Mouse (Mus musculus) bone marrow, adult 2 months (tissue): ENCODE measurements around the gene Psmb4. TPM values are rescaled to one million over a fixed set of nuclear protein-coding genes. Genes with fewer than 3 reads are reported as not detected.
"Not testable (repeated sequence)": the region's sequence is repeated elsewhere in the genome, so short reads cannot be mapped to it uniquely, and the experiment has no call there.

Experiments
- H3K27ac ChIP-seq: fragments of 200-500 bp; 2 replicates; pipeline ENCODE4 v1.5.1; 2012; ENCODE audit warnings: low read depth, mild to moderate bottlenecking, control low read depth, inconsistent platforms, low read length; ENCODE audit not compliant: control insufficient read depth, poor library complexity, insufficient read depth
- H3K4me1 ChIP-seq: fragments of 200-500 bp; 2 replicates; pipeline ENCODE4 v1.6.1; 2011; ENCODE audit warnings: low read length; ENCODE audit not compliant: control insufficient read depth, insufficient read depth
- H3K4me3 ChIP-seq: fragments of 200-500 bp; replicated peaks from 2 replicates; pipeline ENCODE3; 2011; ENCODE audit warnings: mild to moderate bottlenecking, low read depth, low read length, control low read depth; ENCODE audit not compliant: control insufficient read depth
- CTCF ChIP-seq: fragments of 200-500 bp; IDR thresholded peaks from 2 replicates; pipeline ENCODE4 v1.5.1; 2011; ENCODE audit warnings: low read length, control low read depth; ENCODE audit not compliant: control insufficient read depth, insufficient read depth
- POLR2A ChIP-seq: fragments of 200-500 bp; IDR thresholded peaks from 2 replicates; pipeline ENCODE4 v1.6.1; 2011; ENCODE audit warnings: low read depth, mild to moderate bottlenecking, control low read depth, low read length, borderline replicate concordance; ENCODE audit not compliant: control insufficient read depth
- WGBS: fragments of 180-500 bp; shearing (Covaris S2); methylation state at CpG from one replicate; pipeline ENCODE4 v1.1.7; 2018; 5-methylcytosine and 5-hydroxymethylcytosine counted together
- polyA plus RNA-seq: library from polyadenylated mRNA; stranded (reverse); fragments of >200 nt; gene quantifications from 2 replicates; pipeline ENCODE4 v1.2.4, GENCODE M21; 2011; ENCODE audit warnings: low replicate concordance; ENCODE audit not compliant: missing spikeins, insufficient read depth, insufficient read length

Gene Psmb4
- polyA plus RNA-seq, 1 experiment: 443 TPM

- Histone ChIP-seq H3K4me3 (no peak overlapping the region), H3K27ac (no peak overlapping the region), H3K4me1 (no peaks in the 10 kb centered on the region; the same call in 1 of the 2 replicates)
- TF ChIP-seq CTCF: no peak
- no peak for TF ChIP-seq POLR2A
- 44% methylated on average over 8 of the region's 8 CpGs for WGBS
Observed at GRCm38 (mm10) chr3:94924688-94925087, 37.9 kb upstream of the Psmb4 start.

- Histone ChIP-seq H3K4me1 (peaks cover 2% of the 10 kb centered on the region), H3K27ac (no peak overlapping the region)
- 74% methylated on average over 3 of the region's 3 CpGs for WGBS
Observed at GRCm38 (mm10) chr3:94922333-94922732, 35.6 kb upstream of the Psmb4 start.

GRCm38 (mm10) chr3:94921104-94921503, 34.3 kb upstream of the Psmb4 start:
- Histone ChIP-seq H3K4me3 (no peak overlapping the region), H3K4me1 (peaks cover 2% of the 10 kb centered on the region)
- 73% methylated on average over 3 of the region's 3 CpGs for WGBS

More at GRCm38 (mm10) chr3:94922333-94922732, 35.6 kb upstream of the Psmb4 start:
- H3K4me3 ChIP-seq: no peak overlapping the region
- TF ChIP-seq CTCF (no peak), POLR2A (no peak)

GRCm38 (mm10) chr3:94918845-94919244, 32.1 kb upstream of the Psmb4 start:
- peaks cover 2% of the 10 kb centered on the region for H3K4me1 ChIP-seq
- TF ChIP-seq CTCF (no peak), POLR2A (no peak)
- H3K27ac ChIP-seq: no peak overlapping the region
- WGBS: 79% methylated on average over 4 of the region's 4 CpGs
- H3K4me3 ChIP-seq: no peak overlapping the region

More at GRCm38 (mm10) chr3:94921104-94921503, 34.3 kb upstream of the Psmb4 start:
- no peak overlapping the region for H3K27ac ChIP-seq
- no peak for TF ChIP-seq CTCF
- TF ChIP-seq POLR2A: no peak

- WGBS: 64% methylated on average over 14 of the region's 14 CpGs
- no peak overlapping the region for H3K4me3 ChIP-seq
- H3K27ac ChIP-seq: peak overlapping the region; percentile 30; the same call in 1 of the 2 replicates
- peaks cover 2% of the 10 kb centered on the region for H3K4me1 ChIP-seq
- TF ChIP-seq CTCF (no peak), POLR2A (no peak)
Observed at GRCm38 (mm10) chr3:94917816-94918361, 31.1 kb upstream of the Psmb4 start.

- H3K4me1 ChIP-seq: peaks cover 2% of the 10 kb centered on the region
- no peak overlapping the region for H3K27ac ChIP-seq
- WGBS: 38% methylated on average over 7 of the region's 7 CpGs
- TF ChIP-seq CTCF (no peak), POLR2A (no peak)
- no peak overlapping the region for H3K4me3 ChIP-seq
Observed at GRCm38 (mm10) chr3:94915903-94916741, 29.4 kb upstream of the Psmb4 start.

GRCm38 (mm10) chr3:94913801-94914200, 27.0 kb upstream of the Psmb4 start:
- Histone ChIP-seq H3K4me3 (no peak overlapping the region), H3K4me1 (peaks cover 2% of the 10 kb centered on the region), H3K27ac (no peak overlapping the region)
- 56% methylated on average over 5 of the region's 5 CpGs for WGBS
- TF ChIP-seq POLR2A (no peak), CTCF (no peak)

- no peak overlapping the region for H3K4me3 ChIP-seq
- no peaks in the 10 kb centered on the region for H3K4me1 ChIP-seq
- TF ChIP-seq CTCF: no peak
- 73% methylated on average over 2 of the region's 2 CpGs for WGBS
- no peak overlapping the region for H3K27ac ChIP-seq
Observed at GRCm38 (mm10) chr3:94911050-94911693, 24.4 kb upstream of the Psmb4 start.

- no peak overlapping the region for H3K4me3 ChIP-seq
- TF ChIP-seq POLR2A (no peak), CTCF (no peak)
- no peaks in the 10 kb centered on the region for H3K4me1 ChIP-seq
- WGBS: 22% methylated on average over 1 of the region's 1 CpGs
- H3K27ac ChIP-seq: no peak overlapping the region
Observed at GRCm38 (mm10) chr3:94906482-94906881, 19.7 kb upstream of the Psmb4 start.

GRCm38 (mm10) chr3:94904759-94905158, 18.0 kb upstream of the Psmb4 start:
- WGBS: 56% methylated on average over 3 of the region's 3 CpGs
- H3K4me3 ChIP-seq, H3K4me1 ChIP-seq, H3K27ac ChIP-seq: not testable (repeated sequence)
